ENCODE assay signal across 17 mouse cellular contexts in genomic region chr3:135491102-135491501, GRCm38 (mm10).
"Had no signal": no experiment of that assay in that cellular context is flagged by ENCODE, and none has a peak within 500 bp of the region (broad histone marks: within the 10 kb centered on the region; RNA-seq: fewer than 3 reads in every experiment).

No protein-coding gene starts in this region.

- H3K9ac ChIP-seq: hindbrain, embryonic 12.5 days; limb, embryonic 13.5 days; liver, embryonic 12.5 days; lung, embryonic 15.5 days; midbrain, embryonic 12.5 days; neural tube, embryonic 15.5 days had no signal

- H3K4me1 ChIP-seq: limb, embryonic 13.5 days; lung, embryonic 15.5 days; midbrain, embryonic 12.5 days; neural tube, embryonic 15.5 days had no signal

- ATAC-seq: hindbrain, embryonic 16.5 days; inflammation-experienced regulatory T-cells, adult 6 months; liver, embryonic 12.5 days had no signal

- H3K27me3 ChIP-seq: hindbrain, embryonic 12.5 days; limb, embryonic 13.5 days; liver, embryonic 12.5 days; lung, embryonic 15.5 days; megakaryocyte, embryonic 14.5 days; midbrain, embryonic 12.5 days; neural tube, embryonic 15.5 days had no signal

- H3K36me3 ChIP-seq: hindbrain, embryonic 12.5 days; limb, embryonic 13.5 days; lung, embryonic 15.5 days; midbrain, embryonic 12.5 days; neural tube, embryonic 15.5 days had no signal

- H3K9me3 ChIP-seq: hindbrain, embryonic 12.5 days; limb, embryonic 13.5 days; liver, embryonic 12.5 days; lung, embryonic 15.5 days; midbrain, embryonic 12.5 days; neural tube, embryonic 15.5 days had no signal

- H3K27ac ChIP-seq: hindbrain, embryonic 12.5 days; limb, embryonic 13.5 days; liver, embryonic 12.5 days; lung, embryonic 15.5 days; macrophage; midbrain, embryonic 12.5 days; neural tube, embryonic 15.5 days had no signal

- DNase-seq: layer of hippocampus, adult 9-11 months; layer of hippocampus, postnatal 36 days; lung, postnatal 14 days; right cerebral cortex, postnatal 4 days; thymus, adult 18-20 months; thymus, postnatal 25 days had no signal

- H3K4me2 ChIP-seq: hindbrain, embryonic 12.5 days; limb, embryonic 13.5 days; liver, embryonic 12.5 days; lung, embryonic 15.5 days; midbrain, embryonic 12.5 days; neural tube, embryonic 15.5 days had no signal

- H3K4me3 ChIP-seq: hindbrain, embryonic 12.5 days; limb, embryonic 13.5 days; liver, embryonic 12.5 days; lung, embryonic 15.5 days; megakaryocyte, embryonic 14.5 days; midbrain, embryonic 12.5 days; myocyte; neural tube, embryonic 15.5 days had no signal
